Mouse (Mus musculus) heart, embryonic 13.5 days (tissue): Measurements from ENCODE around the gene Rasd1. TPM values are rescaled to one million over a fixed set of nuclear protein-coding genes. Genes with fewer than 3 reads are reported as not detected.
A peak's percentile ranks its signal among the peaks of the same experiment; 100 is the strongest.

Source experiments
- ATAC-seq: fragments of 200-750 bp; cut with Nextera tagmentation; 2 replicates; pipeline ENCODE4 v1.8.0; 2017; ENCODE audit warnings: moderate TSS enrichment; ENCODE audit not compliant: insufficient number of reproducible peaks, low FRiP score, low TSS enrichment; ENCODE audit errors: extremely low read depth
- H3K27ac ChIP-seq: fragments of 300-500 bp; sonication (generic); replicated peaks from 2 replicates; pipeline ENCODE4 v1.5.1; 2015; ENCODE audit warnings: moderate library complexity, mild to moderate bottlenecking, inconsistent platforms
- H3K27me3 ChIP-seq: fragments of 300-500 bp; sonication (generic); replicated peaks from 2 replicates; pipeline ENCODE4 v1.6.1; 2015; ENCODE audit warnings: mild to moderate bottlenecking, inconsistent platforms
- H3K36me3 ChIP-seq: fragments of 300-500 bp; sonication (generic); 2 replicates; pipeline ENCODE4 v1.6.1; 2015; ENCODE audit warnings: mild to moderate bottlenecking, inconsistent platforms
- H3K4me1 ChIP-seq: fragments of 300-500 bp; sonication (generic); 2 replicates; pipeline ENCODE4 v1.6.1; 2015; ENCODE audit warnings: inconsistent platforms
- H3K4me2 ChIP-seq: fragments of 300-500 bp; sonication (generic); 2 replicates; pipeline ENCODE4 v1.6.1; 2015; ENCODE audit warnings: inconsistent platforms, mild to moderate bottlenecking, moderate library complexity
- H3K4me3 ChIP-seq: fragments of 300-500 bp; sonication (generic); 2 replicates; pipeline ENCODE4 v1.5.1; 2015; ENCODE audit warnings: moderate library complexity, mild to moderate bottlenecking, inconsistent platforms
- H3K9ac ChIP-seq: fragments of 300-500 bp; sonication (generic); 2 replicates; pipeline ENCODE4 v1.6.1; 2015; ENCODE audit warnings: inconsistent platforms, mild to moderate bottlenecking, moderate library complexity
- H3K9me3 ChIP-seq: fragments of 300-500 bp; sonication (generic); 2 replicates; pipeline ENCODE4 v1.6.1; 2016; ENCODE audit warnings: inconsistent platforms
- WGBS: fragments of 180-500 bp; shearing (Covaris S2); methylation state at CpG from one replicate; pipeline ENCODE4 v1.1.7; 2015; ENCODE audit warnings: mixed read lengths; 5-methylcytosine and 5-hydroxymethylcytosine counted together
- polyA plus RNA-seq: library from polyadenylated mRNA; unstranded; fragments of >200 nt; fragmentation: Nextera tagmentation; extraction: Ambion mirVana; gene quantifications from 2 replicates; pipeline ENCODE4 v1.2.1, GENCODE M21; 2015

Gene Rasd1
- polyA plus RNA-seq, 1 experiment from 2014 or later: 8.3 TPM

- H3K27ac ChIP-seq: no peak overlapping the region
- 71% methylated on average over 3 of the region's 3 CpGs for WGBS
- no peaks in the 10 kb centered on the region for H3K27me3 ChIP-seq
- H3K36me3 ChIP-seq: no peaks in the 10 kb centered on the region
- H3K4me3 ChIP-seq: no peak overlapping the region
- no peak overlapping the region for H3K9ac ChIP-seq
- no peak for ATAC-seq
- H3K9me3 ChIP-seq: no peaks in the 10 kb centered on the region
- peaks cover 21% of the 10 kb centered on the region for H3K4me1 ChIP-seq
- H3K4me2 ChIP-seq: no peak overlapping the region
Observed at GRCm38 (mm10) chr11:59937023-59937422, 27.7 kb downstream of the Rasd1 start.

GRCm38 (mm10) chr11:59933943-59934342 lies 30.8 kb downstream of the Rasd1 start:
- Histone ChIP-seq H3K4me3 (no peak overlapping the region), H3K4me1 (peaks cover 27% of the 10 kb centered on the region), H3K36me3 (no peaks in the 10 kb centered on the region), H3K27ac (peak overlapping the region; percentile 24; the same call in 1 of the 2 replicates), H3K9ac (peak overlapping the region; percentile 62; the same call in 1 of the 2 replicates), H3K9me3 (no peaks in the 10 kb centered on the region), H3K27me3 (no peaks in the 10 kb centered on the region), H3K4me2 (0 out of 2 replicates have a peak overlapping the region, but pooled peaks have one; percentile 11)
- ATAC-seq: no peak
- WGBS: 37% methylated on average over 12 of the region's 12 CpGs

- WGBS: 60% methylated on average over 9 of the region's 9 CpGs
- H3K9me3 ChIP-seq: no peaks in the 10 kb centered on the region
- H3K4me2 ChIP-seq: no peak overlapping the region
- no peaks in the 10 kb centered on the region for H3K27me3 ChIP-seq
- H3K36me3 ChIP-seq: no peaks in the 10 kb centered on the region
- H3K4me3 ChIP-seq: no peak overlapping the region
- peaks cover 27% of the 10 kb centered on the region for H3K4me1 ChIP-seq
- ATAC-seq: no peak
- H3K27ac ChIP-seq: no peak overlapping the region
- H3K9ac ChIP-seq: no peak overlapping the region; the same call in 1 of the 2 replicates
Observed at GRCm38 (mm10) chr11:59932560-59933337, 32.0 kb downstream of the Rasd1 start.

- no peaks in the 10 kb centered on the region; the same call in 1 of the 2 replicates for H3K27me3 ChIP-seq
- no peak overlapping the region for H3K4me3 ChIP-seq
- no peak overlapping the region for H3K9ac ChIP-seq
- H3K27ac ChIP-seq: no peak overlapping the region
- no peaks in the 10 kb centered on the region for H3K36me3 ChIP-seq
- peaks cover 27% of the 10 kb centered on the region for H3K4me1 ChIP-seq
- no peak for ATAC-seq
- H3K4me2 ChIP-seq: no peak overlapping the region
- WGBS: 48% methylated on average over 4 of the region's 4 CpGs
- H3K9me3 ChIP-seq: no peaks in the 10 kb centered on the region
Observed at GRCm38 (mm10) chr11:59930031-59930430, 34.7 kb downstream of the Rasd1 start.

- no peak overlapping the region for H3K4me3 ChIP-seq
- H3K27ac ChIP-seq: no peak overlapping the region
- H3K4me2 ChIP-seq: peak overlapping the region; percentile 9
- no peaks in the 10 kb centered on the region for H3K36me3 ChIP-seq
- H3K9me3 ChIP-seq: no peaks in the 10 kb centered on the region
- no peak for ATAC-seq
- 17% methylated on average over 7 of the region's 7 CpGs for WGBS
- no peaks in the 10 kb centered on the region for H3K27me3 ChIP-seq
- H3K4me1 ChIP-seq: peaks cover 47% of the 10 kb centered on the region
- no peak overlapping the region for H3K9ac ChIP-seq
Observed at GRCm38 (mm10) chr11:59921265-59921664, 43.5 kb downstream of the Rasd1 start.

- Histone ChIP-seq H3K9me3 (no peaks in the 10 kb centered on the region), H3K4me2 (no peak overlapping the region), H3K4me1 (peaks cover 47% of the 10 kb centered on the region), H3K36me3 (no peaks in the 10 kb centered on the region), H3K27ac (no peak overlapping the region), H3K4me3 (no peak overlapping the region), H3K9ac (no peak overlapping the region), H3K27me3 (no peaks in the 10 kb centered on the region)
- 67% methylated on average over 5 of the region's 5 CpGs for WGBS
- no peak for ATAC-seq
Observed at GRCm38 (mm10) chr11:59920331-59920730, 44.4 kb downstream of the Rasd1 start.

GRCm38 (mm10) chr11:59919401-59919800 lies 45.3 kb downstream of the Rasd1 start:
- no peaks in the 10 kb centered on the region for H3K36me3 ChIP-seq
- 32% methylated on average over 3 of the region's 3 CpGs for WGBS
- no peak overlapping the region for H3K4me2 ChIP-seq
- no peak overlapping the region for H3K9ac ChIP-seq
- no peak for ATAC-seq
- H3K27ac ChIP-seq: 0 out of 2 replicates have a peak overlapping the region, but pooled peaks have one; percentile 44
- H3K4me1 ChIP-seq: peaks cover 47% of the 10 kb centered on the region
- H3K9me3 ChIP-seq: no peaks in the 10 kb centered on the region
- H3K4me3 ChIP-seq: no peak overlapping the region
- no peaks in the 10 kb centered on the region for H3K27me3 ChIP-seq

DNA sequence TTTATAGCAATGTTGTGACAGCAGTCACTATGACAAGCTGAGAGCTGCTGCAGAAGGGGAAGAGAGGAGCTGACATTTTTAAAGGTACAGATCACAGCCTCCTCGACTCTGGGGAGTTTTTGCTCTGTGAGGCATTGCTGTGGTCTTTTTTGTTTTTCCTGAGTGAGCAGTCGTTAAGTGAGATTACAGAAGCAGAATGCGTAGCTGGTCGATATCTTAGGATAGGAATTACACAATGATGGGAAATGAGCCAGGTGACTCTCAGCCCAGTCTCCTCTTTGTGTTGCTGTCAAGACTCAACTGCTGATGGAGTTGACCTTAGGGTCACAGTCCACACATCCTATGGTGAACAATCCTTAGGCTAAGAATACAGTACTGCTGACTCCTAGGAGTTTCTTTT lies 46.7 kb downstream of the Rasd1 start:
- no peak for ATAC-seq
- peaks cover 47% of the 10 kb centered on the region for H3K4me1 ChIP-seq
- WGBS: 9% methylated on average over 4 of the region's 4 CpGs

DNA sequence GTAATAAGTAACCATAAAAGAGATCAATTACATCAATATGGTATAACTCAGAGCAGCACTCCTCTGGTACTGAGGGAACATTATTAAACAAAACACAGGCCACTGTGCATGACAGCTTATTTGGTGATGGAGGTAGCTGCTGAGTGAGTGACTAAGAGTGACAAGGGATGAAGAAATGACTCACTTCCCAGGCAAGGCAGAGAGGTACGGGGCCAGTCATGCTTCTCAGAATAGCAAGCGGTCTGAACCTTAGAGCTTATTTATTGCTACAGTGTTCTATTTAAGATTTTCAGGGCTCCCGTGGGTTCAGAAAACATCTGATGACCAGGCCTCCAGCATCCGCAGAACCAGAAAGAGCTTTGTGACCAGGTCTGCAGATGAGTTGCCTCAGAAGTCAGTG lies 51.0 kb downstream of the Rasd1 start:
- no peaks in the 10 kb centered on the region for H3K36me3 ChIP-seq
- H3K4me1 ChIP-seq: peaks cover 14% of the 10 kb centered on the region
- no peaks in the 10 kb centered on the region for H3K27me3 ChIP-seq
- no peak overlapping the region for H3K9ac ChIP-seq
- no peak overlapping the region; the same call in 1 of the 2 replicates for H3K27ac ChIP-seq
- H3K4me3 ChIP-seq: no peak overlapping the region
- WGBS: 58% methylated on average over 4 of the region's 4 CpGs
- H3K9me3 ChIP-seq: no peaks in the 10 kb centered on the region
- no peak overlapping the region for H3K4me2 ChIP-seq
- no peak for ATAC-seq

More for the DNA sequence above, 46.7 kb downstream of the Rasd1 start:
- Histone ChIP-seq H3K4me3 (no peak overlapping the region), H3K27ac (peak overlapping the region; percentile 64), H3K9me3 (no peaks in the 10 kb centered on the region), H3K36me3 (no peaks in the 10 kb centered on the region), H3K27me3 (no peaks in the 10 kb centered on the region), H3K9ac (no peak overlapping the region), H3K4me2 (no peak overlapping the region)

Other genes with a start within 250 kb of the Rasd1 start
- 4.5 and 5.6 TPM in 2 replicates for gene Pld6, start 177.3 kb downstream of the Rasd1 start, polyA plus RNA-seq
- gene Flcn, start 154.9 kb downstream of the Rasd1 start, polyA plus RNA-seq: 26.9 and 28.6 TPM in 2 replicates
- gene Nt5m, start 125.5 kb downstream of the Rasd1 start, polyA plus RNA-seq: 36.3 and 36.5 TPM in 2 replicates
- 152 and 169 TPM in 2 replicates for gene Cops3, start 125.1 kb downstream of the Rasd1 start, polyA plus RNA-seq
- gene Med9, start 16.7 kb downstream of the Rasd1 start, polyA plus RNA-seq: 42.6 and 48.2 TPM in 2 replicates
- gene Pemt, start 81.5 kb upstream of the Rasd1 start, polyA plus RNA-seq: 12.8 and 13.7 TPM in 2 replicates
- gene Rai1, start 140.1 kb upstream of the Rasd1 start, polyA plus RNA-seq: 16.1 and 18.2 TPM in 2 replicates